Mouse (Mus musculus) adrenal gland, adult 10 weeks (tissue): ENCODE data around the gene Id3. TPM values are rescaled to one million over a fixed set of nuclear protein-coding genes. Genes with fewer than 3 reads are reported as not detected.

Experiments used
- polyA plus RNA-seq: library from polyadenylated mRNA; stranded (reverse); fragments of 350-450 nt; fragmentation: Illumina TruSeq; extraction: RNeasy Lipid Tissue Mini Kit (QIAGEN cat#74804); gene quantifications from one replicate; pipeline ENCODE4 v1.2.3, GENCODE M21; 2014; ENCODE audit warnings: low read depth, low replicate concordance

Gene Id3
- 8.3 TPM for polyA plus RNA-seq

GRCm38 (mm10) chr4:136143193-136143976 lies at the start of gene Id3:
Id3 (plus strand) TSS chr4:136143497.

GRCm38 (mm10) chr4:136172011-136172541 lies 28.8 kb downstream of the Id3 start, which contains the start of gene E2f2:
E2f2 (plus strand) TSS chr4:136172394.

Other genes with a start within 250 kb of the Id3 start
- gene Cnr2, start 248.1 kb upstream of the Id3 start, polyA plus RNA-seq, result 1.1 TPM
- 29.1 TPM for gene Fuca1, start 222.8 kb upstream of the Id3 start, polyA plus RNA-seq
- 6.4 TPM for gene Hmgcl, start 197.0 kb upstream of the Id3 start, polyA plus RNA-seq
- not detected for gene Gale, start 179.8 kb upstream of the Id3 start, polyA plus RNA-seq
- gene Lypla2, start 170.9 kb upstream of the Id3 start, polyA plus RNA-seq, result 0.52 TPM
- gene Pithd1, start 156.2 kb upstream of the Id3 start, polyA plus RNA-seq, result 60.1 TPM
- gene Eloa, start 121.7 kb upstream of the Id3 start, polyA plus RNA-seq, result 27.4 TPM
- 283 TPM for gene Rpl11, start 90.1 kb upstream of the Id3 start, polyA plus RNA-seq
- gene E2f2, start 28.9 kb downstream of the Id3 start, polyA plus RNA-seq, result 0.70 TPM
- gene Asap3, start 62.9 kb downstream of the Id3 start, polyA plus RNA-seq, result 0.29 TPM
- gene Tcea3, start 104.2 kb downstream of the Id3 start, polyA plus RNA-seq, result 1.6 TPM
- 6.8 TPM for gene Zfp46, start 141.2 kb downstream of the Id3 start, polyA plus RNA-seq
- 149 TPM for gene Hnrnpr, start 167.4 kb downstream of the Id3 start, polyA plus RNA-seq